Mouse (Mus musculus) left cerebral cortex, postnatal 4 days (tissue): ENCODE measurements around the gene Obsl1. TPM values are rescaled to one million over a fixed set of nuclear protein-coding genes. Genes with fewer than 3 reads are reported as not detected.
A peak's percentile ranks its signal among the peaks of the same experiment; 100 is the strongest.

ENCODE experiments used
- DNase-seq: peaks from one replicate; pipeline ENCODE4 v3.0.0-alpha.2; 2022
- intact Hi-C: fragments of 180-260 bp; cut with DNase I; formaldehyde crosslinking; loops from one replicate; pipeline ENCODE4 v1.15.1; 2025
- total RNA-seq, 2 experiments: library from RNA; stranded (reverse); gene quantifications; 2 replicates each; pipeline ENCODE4 v1.2.3; 2021

The Obsl1 gene
- total RNA-seq, 2 experiments from 2014 or later: 39.3 to 46.6 TPM

DNA sequence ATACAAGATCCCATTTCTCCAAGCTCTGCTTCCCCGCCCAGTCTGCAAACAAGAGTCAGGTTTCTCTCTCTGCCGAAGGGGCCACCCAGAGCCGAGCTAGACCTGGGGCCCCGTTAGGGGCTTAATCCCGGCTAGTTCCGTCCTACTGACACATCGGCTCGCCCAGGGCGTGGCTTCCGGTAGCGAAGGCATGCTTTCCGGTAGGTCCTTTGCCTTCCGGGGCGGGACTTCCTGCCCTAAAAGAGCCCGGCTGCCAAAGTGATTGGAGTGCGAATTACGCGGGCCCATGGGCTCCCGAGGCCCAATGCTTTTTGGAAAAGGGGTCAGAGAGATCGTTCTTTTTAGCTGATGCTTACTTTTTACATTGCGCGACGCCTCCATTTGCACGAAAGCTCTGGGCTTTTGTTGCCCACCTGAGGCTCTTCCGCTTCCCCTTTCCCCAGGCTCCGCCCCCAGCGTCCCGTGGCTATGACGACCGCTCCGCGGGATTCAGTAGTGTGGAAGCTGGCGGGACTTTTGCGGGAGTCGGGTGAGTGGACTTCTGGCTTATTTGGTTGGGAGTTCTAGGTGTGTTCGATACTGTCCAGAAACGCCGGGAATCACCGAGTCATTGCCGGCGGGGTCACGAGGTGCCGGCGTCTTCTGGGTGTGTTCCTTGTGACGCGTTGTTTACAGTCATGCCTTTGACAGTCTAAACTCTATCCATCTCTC lies 15.2 kb upstream of the Obsl1 start, which contains the start of gene Stk11ip:
TSS of gene Stk11ip (plus strand) at position 209 of the 711 bp plus-strand sequence.
- intact Hi-C loops: no loop called here
- DNase-seq: peak; percentile 92

DNA sequence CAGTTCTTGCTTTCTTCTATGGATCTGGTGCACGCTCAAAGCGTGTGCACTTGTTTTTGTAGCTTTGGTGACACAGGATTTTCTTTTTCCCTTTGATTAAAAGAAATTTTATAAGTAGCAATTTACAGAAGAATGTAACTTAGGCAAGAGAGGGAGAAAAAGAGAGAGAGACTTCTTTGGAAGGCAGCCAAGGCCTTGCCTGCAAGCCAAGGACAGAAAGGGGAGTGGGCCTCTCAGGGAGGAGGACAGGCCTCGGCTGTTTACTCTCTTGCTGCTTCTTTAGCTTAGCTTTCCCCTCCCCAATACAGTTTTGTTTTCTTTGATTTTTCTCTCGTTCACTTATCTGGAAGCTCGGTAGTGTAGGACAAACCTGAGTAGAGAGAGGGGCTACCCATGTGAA lies 13.3 kb upstream of the Obsl1 start:
- intact Hi-C loops: no loop called here
- DNase-seq: no peak

DNA sequence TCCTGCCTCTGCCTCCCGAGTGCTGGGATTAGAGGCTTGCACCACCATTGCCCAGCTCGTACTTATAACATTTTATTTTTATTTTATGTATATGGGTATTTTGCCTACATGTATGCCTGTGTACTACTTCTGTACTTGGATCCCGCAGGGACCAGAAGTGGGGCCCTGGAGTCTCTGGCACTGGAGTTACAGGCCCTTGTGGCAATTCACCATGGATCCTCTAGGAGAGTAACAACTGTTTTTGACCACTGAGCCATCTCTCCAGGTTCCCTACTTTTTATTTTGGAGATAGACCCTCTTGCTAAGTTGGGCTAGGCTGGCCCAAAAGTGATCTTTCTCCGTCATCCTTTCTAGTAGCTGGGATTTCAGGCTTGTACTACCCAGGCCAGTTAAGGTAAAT lies 12.2 kb upstream of the Obsl1 start:
- DNase-seq: no peak
- intact Hi-C loops: no loop called here

DNA sequence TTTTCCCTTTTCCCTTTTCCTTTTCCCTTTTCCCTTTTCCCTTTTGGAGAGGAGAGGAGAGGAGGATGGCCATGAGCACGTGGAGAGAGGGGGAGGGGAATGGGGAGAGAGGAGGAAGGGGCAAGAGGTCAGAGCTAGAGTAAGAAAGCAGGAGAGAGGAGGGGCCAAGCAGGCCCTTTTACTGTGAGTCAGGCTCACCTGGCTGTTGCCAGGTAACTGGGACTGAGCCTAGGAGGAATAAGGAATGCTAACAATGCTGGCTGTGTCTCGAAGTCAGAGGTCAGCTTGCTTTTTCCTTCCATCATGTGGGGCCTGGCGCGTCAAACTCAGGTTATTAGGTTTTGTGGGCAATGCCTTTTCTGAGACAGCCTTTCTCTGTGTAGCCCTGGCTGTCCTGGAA lies 11.7 kb upstream of the Obsl1 start:
- intact Hi-C loops: no loop called here
- no peak for DNase-seq

DNA sequence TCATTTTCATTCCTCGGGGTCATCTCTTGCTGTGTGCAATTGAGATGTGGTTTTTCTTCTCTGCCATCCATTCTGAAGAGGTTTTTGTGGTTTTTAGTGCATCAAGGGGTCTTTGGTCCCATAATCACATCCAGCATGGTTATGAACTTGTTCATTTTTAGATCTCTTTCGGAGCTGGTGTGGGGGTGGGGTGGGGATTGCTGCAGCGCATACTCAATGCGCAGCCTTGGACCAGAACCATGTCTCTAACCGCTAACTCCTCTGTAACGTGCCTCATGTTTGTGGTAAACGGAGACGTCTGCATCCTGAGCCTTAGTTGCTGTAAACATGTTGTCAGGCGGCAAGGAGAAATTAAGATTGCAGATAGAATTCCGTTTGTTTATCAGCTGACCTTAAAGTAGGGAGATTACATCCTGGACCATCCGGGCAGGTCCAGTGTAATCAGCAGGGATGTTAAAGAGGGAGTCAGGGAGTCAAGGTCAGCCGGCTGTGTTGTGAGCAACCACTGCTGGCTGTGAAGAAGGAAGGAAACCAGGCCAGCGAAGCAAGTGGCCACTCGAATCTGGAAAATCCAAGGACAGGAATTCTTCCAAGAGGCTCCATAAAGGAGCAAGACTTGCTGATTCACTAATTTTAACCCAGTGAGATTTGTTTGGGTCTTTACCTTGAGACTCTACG lies 10.6 kb upstream of the Obsl1 start:
- intact Hi-C loops: no loop called here
- no peak for DNase-seq

DNA sequence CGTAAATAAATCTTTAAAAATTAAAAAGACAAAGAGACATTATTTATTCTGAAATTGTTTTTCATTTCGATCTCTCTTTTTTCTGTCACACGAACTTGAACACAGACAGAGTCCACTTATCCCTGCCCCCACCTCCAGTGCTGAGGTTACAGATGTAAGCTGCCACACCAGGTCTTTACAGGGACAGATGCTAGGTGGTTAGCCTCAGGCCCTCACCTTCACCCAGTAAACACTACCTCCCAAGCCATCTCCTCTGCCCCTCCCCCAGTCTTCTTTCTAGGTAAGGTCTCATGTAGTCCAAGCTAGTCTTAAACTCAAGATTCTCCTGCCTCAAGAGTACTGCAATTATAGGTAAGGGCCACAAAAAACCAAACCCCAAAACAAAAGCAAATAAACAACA lies 6.3 kb upstream of the Obsl1 start:
- DNase-seq: no peak
- intact Hi-C loops: no loop called here

DNA sequence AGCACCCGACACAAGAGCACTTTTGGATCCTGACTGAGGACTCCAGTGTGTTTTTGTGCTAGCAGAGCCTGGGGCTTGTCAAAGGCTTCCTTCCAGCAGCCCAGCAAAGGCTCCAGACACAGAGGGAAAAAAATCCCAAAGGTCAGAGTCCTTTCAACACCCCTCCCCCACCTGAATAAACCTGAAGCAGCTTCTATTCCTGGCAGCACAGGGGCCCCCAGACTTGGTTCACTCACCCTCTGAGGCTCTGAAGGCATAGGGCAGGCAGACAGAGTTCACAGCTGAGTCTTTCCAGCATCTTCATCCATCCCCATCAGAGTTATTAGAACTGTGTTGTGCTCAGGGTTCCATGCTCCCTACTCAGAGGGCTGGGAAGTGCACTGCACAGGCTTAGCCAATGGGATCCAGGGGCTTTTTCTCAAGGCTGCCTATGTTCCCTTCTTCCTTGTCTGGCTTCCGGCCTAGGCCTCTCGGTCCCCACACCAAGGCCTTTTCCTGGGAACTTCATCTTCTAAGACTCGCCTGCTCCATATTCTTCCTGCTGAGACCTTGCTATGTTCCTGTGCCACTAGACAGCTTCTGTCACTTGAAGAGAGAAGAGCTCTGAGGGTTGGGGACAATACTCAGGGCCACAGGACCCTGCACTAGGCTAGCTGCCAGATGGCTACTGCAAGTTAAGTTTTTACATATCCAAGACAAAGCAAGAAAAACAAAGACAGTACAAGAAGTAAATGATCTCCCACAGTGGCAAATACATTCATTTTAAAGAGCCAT lies 5.4 kb upstream of the Obsl1 start:
- intact Hi-C loops: no loop called here
- no peak for DNase-seq

DNA sequence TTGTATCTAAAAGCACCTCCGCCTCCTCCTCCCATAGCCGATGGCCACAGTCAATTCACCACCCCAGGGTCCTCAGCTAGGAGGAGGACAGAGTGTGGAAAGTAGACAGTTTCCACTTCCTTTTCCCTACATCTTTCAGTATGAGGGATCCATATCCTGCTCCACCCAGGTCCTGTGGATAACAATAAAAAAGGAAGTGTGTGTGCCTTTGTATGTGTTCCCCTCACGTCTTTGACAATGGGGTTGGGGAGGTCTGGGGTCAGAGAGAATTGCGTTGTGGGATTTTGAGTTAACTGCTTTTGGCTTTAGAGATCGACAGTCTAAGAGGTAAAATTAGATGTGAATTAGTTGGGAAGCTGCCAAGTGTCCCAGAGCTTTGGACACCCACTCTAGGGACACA lies 3.9 kb upstream of the Obsl1 start:
- no peak for DNase-seq
- intact Hi-C loops: no loop called here

DNA sequence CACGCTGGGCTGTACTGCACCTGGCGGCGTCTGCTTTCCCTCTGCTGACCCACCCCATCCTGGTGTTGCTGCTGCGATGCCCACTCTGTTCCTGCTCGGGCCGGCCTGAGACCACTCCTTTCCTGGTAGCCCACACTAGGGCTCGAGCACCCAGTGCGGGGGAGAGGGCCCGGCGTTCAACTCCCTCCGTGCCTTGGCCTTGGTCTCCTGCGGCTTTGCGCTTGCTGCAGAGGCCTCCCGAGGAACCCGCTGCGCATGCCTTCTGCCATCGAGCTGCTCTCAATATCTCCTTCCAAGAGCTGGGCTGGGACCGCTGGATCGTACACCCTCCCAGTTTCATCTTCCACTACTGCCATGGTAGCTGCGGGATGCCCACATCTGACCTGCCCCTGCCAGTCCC lies 3.3 kb upstream of the Obsl1 start:
- DNase-seq: no peak

DNA sequence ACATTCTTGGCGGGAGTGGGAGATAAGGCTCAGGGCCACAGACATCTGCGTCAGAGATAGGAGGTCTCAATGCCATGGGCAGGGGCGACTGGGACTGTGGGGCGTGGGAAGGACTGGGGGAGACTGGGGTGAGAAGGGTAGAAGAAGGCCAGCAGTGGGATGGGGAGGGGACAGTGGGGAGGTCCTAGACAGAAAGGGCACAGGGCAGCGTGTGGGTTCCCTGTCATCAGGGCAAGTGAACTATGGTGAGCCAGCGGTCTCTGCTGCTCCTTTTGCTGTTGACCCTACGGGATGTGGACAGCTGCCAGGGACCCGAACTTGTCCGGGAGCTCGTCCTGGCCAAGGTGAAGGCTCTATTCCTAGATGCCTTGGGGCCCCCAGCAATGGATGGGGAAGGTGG lies 754 bp upstream of the Obsl1 start, which contains the start of gene Inha:
TSS of gene Inha (plus strand) at position 72 of the 400 bp plus-strand sequence.
- intact Hi-C loops: loop anchor here (10.0 kb wide), 1 partner anchor 48 kb away; no protein-coding TSS in a partner anchor
- DNase-seq: no peak

More for the DNA sequence above, 3.3 kb upstream of the Obsl1 start:
- intact Hi-C loops: loop anchor here (10.0 kb wide), 1 partner anchor 45 kb away; no protein-coding TSS in a partner anchor

DNA sequence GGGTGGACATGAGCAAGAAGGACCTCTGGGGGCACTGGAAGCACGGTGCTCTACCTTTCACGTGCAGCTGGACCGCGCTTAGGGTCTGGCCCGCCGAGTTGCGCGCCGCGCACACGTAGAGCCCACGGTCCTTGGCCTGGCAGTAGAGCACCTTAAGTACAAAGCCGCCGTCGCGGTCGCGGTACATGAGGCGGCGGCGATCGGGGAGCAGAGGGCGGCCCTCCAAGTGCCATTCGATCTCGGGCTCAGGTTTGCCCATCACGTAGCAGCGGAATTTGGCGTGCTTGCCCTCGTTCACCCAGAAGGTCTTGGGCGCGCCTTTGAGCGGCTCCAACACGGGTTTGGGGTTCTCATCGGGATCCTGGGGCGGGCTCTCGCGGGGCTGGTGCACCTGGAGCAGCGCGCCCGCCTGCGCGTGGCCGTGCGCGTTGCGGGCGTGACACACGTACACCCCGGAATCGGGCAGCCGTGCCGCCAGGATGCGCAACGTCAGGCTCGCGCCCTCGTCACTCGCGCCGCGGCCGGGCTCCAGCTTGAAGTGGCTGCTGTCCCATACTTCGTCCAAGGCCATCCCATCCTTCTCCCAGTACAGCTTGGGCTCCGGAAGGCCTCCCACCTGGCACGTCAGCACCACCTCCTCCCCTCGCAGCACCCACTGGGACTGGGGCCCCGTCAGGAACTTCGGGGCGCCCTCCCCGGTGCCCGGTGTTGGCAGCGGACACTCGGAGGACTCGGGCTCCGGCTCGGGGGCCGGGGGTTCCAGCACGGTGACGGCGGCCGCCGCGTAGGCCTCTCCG lies 895 bp downstream of the Obsl1 start:
- DNase-seq: peak; percentile 73
- intact Hi-C loops: loop anchor here (10.0 kb wide), 1 partner anchor 49 kb away; no protein-coding TSS in a partner anchor

DNA sequence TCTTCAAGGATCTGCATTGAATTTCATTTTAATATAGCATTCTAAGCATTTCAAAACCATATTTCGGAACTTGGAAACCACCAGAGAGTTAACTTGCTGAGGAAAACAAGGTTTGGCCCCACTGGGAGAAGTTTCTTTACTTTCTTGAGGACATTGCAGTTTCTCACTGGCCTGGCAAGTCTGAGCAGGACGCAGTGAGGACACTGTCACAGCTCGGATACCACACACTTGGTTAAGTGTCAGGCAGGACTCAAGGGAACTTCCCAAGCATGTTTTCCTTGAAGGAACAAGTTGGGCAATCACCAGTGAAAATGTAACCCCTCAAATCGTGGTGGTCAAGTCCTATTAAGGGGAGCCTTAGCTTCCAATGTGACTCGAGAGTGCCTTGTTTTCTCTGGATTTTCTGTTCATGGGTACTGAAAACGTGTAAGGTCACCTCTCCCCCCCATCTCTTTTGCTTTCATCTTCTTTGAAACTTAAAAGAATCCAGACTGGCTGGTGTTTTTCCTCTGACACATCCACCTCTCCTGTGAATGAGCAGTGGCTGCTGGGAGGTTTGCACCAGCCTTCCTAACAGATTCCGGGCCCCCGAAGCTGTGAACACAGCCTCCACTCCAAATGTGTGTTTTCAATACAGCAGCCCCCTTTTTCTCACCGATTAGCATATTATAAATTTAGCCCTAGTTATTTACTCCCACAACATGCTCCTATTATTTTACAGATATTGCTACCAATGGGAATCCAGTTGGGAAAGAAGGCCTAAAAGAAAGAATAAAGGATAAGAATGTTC lies 1.8 kb downstream of the Obsl1 start:
- no peak for DNase-seq
- intact Hi-C loops: loop anchor here (10.0 kb wide), 1 partner anchor 50 kb away; no protein-coding TSS in a partner anchor

DNA sequence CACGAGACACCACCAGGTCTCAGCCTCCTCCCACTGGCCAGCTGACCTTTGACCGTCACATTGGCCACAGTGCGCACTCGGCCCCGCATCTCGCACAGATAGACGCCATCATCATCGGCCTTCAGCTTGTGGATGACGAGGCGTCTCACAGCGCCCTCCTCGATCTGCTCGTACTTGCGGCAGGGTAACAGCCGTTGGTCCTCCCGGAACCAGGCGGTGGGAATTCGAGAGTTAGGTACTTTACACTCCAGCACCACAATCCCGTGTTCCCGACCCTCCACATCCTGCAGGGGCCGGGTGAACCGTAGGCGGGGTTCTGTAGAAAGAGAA lies 2.6 kb downstream of the Obsl1 start:
- intact Hi-C loops: loop anchor here (10.0 kb wide), 1 partner anchor 51 kb away; no protein-coding TSS in a partner anchor
- DNase-seq: no peak

DNA sequence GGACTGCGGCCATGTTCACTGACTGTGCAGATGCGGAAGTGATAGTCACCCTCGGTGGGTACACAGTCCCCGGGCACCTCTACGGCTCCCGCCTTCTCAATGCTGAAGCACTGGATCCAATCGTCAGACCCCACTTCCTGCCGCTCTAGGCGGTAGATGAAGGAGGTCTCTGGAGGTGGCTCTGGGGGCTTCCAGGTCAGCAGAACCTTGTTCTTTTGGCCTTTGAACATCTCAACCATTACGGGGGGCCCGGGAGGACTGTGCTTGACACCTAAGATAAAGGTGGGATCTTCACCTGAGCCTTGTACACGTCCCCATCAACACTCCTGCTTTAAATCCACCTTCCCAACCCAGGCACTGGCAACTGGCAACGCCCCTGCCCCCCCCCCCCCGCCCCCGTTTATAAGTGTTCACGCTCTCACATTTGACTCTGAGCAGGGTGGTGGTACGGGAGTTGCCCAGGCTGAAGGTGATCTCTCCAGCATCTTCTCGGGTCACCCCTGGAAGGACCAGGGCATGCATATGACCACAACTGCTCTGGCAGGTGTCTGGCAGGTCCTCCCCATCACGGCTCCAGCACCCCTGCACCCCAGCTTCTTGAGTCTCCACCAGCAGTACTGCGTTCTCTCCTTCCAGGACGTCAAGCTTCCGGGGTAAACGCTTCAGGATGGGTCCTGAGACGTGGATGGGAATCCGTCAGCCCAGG lies 3.2 kb downstream of the Obsl1 start:
- intact Hi-C loops: loop anchor here (10.0 kb wide), 1 partner anchor 52 kb away; no protein-coding TSS in a partner anchor
- no peak for DNase-seq

DNA sequence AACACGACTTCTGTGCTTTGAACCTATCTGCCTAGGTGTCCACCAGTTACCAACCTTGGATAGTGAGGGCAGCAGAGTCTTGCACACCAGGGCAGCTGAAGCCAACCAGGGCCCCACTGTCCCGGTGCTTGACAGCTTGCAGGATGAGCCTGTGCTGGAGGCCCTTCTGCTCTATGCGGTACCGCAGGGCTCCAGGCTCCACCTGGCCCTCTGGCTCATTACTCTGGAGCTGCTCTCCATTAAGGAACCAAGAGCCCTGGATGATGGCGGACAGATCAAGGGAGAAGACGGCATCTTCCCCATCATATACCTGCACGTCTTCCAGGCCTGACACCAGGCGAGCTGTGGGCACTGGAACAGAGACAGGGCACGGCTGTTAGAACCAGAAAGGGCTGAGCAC lies 4.3 kb downstream of the Obsl1 start:
- intact Hi-C loops: loop anchor here (10.0 kb wide), 1 partner anchor 53 kb away; no protein-coding TSS in a partner anchor
- DNase-seq: no peak

DNA sequence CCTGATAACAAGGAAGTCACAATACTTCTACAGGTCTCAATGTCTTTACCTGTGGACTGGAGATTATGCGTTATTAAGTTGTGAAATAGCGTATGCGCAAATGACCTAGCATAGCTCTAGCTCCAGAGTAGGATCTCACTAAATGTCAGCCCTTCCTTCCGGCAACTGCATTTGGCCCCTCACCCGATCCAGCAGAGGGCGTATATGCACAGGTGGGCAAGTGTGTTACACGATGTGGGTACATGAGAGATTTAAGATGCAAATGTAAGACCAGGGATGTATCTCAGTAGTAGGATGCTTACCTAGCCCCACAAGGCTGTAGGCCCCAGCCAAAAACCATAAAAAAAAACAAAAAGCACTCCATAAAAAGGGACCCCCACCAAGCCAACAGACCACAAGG lies 6.8 kb downstream of the Obsl1 start:
- DNase-seq: no peak
- intact Hi-C loops: no loop called here

DNA sequence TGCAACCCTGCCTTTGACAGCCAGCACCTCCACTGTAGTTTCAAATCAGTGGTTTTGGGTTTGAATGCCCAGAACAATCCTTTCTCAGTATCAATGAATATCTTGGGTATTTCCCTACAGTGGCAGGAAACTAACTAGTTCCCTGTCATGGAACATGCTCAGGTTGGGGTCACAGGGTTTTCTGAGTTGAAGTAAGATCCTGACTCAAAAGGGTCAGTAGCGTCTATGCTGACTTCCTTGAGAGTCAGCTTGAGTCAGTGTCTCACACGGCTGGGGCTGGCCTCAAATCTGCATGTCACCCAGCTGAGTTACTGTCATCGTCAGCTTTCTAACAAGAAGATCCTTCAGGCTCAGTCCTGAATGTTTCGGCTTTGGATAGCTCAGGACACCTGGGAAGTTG lies 7.4 kb downstream of the Obsl1 start:
- DNase-seq: no peak
- intact Hi-C loops: no loop called here

DNA sequence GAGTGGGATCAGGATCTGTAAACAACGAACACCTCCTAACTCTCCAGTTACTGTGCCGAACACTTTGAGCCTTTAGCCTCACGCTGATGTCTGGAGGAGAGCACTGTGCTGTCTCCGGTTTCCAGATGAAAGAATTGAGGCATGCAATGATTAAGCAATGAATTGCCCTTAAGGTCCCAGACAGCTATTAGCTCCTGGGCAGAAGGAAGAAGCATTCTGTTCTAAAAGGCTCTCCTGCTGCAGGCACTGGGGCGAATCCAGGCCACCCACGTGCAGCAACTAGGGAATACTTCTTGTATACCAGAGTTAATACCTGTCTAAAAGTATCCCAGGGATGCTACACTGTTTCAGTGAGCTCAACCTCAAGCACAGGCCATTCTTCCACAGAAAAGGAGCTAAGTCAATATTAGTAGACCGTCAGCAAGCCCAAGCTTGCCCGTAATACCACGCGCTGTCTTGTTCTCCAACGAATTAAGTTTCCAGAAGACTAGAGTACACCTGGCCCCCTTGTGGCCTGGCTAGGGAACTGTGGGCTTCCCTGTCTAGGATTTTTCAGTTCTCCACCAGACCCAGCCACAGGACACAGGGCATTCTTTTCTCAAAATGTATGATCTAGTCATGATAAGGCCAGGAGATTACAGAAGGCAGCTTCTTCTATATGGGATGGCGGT lies 11.2 kb downstream of the Obsl1 start:
- intact Hi-C loops: no loop called here
- peak; percentile 51 for DNase-seq
